Mouse (Mus musculus) c-Kit-positive CD71-negative TER-119-negative erythroid progenitor cells, embryonic 14.5 days (primary cell): ENCODE results near the gene Olfr1495.
"Not testable (repeated sequence)": the region's sequence is repeated elsewhere in the genome, so short reads cannot be mapped to it uniquely, and the experiment has no call there.

ENCODE experiments used
- DNase-seq: peaks from one replicate; pipeline ENCODE4 v3.0.0-alpha.2; 2013; ENCODE audit warnings: low read depth

Gene Olfr1495

GRCm38 (mm10) chr19:13764306-13764705 is at the start of gene Olfr1495:
TSS of gene Olfr1495 (plus strand) at chr19:13764606.
- DNase-seq: no peak

- no peak for DNase-seq
These were observed 41.4 kb upstream of the Olfr1495 start, which contains the start of gene Olfr1493-ps1 for GRCm38 (mm10) chr19:13722978-13723377. TSS of gene Olfr1493-ps1 (plus strand) at chr19:13723278.

DNA sequence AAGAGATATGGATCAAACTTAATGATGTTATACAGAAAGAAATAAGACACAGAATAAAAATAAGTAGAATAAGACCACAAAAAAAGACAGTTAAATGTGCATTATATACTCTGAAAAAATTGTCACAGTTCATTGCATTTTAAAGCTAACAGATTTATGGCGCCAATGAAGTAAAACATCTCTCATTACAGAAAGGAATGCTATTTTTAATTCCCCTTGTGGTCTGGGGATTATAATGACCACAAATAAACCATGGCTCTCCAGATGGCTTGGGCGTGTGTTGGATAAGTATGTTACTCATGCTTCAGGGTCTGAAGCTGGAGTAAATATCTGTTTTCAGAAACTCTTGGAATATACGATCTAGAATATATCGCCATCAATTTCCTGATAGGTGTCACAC is 25.0 kb upstream of the Olfr1495 start, which contains the start of gene Olfr1494:
Gene Olfr1494 (plus strand): TSS at position 301 of the 400 bp plus-strand sequence.
- DNase-seq: no peak

GRCm38 (mm10) chr19:13749366-13749765 is 15.0 kb upstream of the Olfr1495 start:
- DNase-seq: no peak

GRCm38 (mm10) chr19:13768565-13769276 is 4.3 kb downstream of the Olfr1495 start:
- no peak for DNase-seq

DNA sequence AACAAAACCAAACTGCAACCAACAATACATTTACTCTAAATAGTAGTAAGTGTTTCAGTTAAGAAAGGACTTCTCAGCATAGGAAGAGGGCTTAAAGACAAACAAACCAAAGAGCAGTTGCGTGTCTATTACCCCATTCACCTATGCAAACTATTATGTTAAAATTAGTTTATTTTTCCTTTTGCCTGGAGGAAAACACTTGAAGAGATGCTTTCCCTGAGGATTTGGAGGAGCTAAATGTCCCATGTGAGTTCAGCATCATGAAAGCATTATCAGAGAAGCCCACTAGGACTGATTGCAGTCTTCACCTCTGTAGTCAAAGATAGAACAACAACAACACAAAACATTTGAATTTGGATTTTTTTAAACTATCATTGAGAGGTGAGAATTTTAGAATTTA is 13.2 kb downstream of the Olfr1495 start, which contains the start of gene Olfr1496:
Gene Olfr1496 (plus strand): TSS at position 301 of the 400 bp plus-strand sequence.
- DNase-seq: no peak

GRCm38 (mm10) chr19:13798102-13798501 is 33.7 kb downstream of the Olfr1495 start, which contains the start of gene Olfr1497:
TSS of gene Olfr1497 (minus strand) at chr19:13798202.
- DNase-seq: no peak

DNA sequence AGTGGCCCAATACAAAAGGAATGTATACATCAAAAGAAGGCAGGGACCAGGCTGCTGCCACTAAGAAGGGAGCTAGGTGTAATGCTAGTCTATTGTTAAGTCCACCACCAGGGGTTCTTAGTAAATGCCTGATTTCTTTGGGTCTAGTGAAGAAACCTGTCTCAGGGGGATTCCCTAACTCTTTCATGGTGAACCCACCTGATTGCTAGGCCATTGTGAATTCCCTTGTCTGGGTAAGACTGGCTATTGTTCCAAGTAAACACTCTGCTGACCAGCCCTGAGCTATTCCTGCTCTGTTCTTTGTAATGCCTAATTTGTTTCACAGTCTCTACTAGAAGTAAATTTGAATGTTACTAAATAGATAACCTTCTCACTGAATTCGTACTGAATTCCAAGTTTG is 41.1 kb downstream of the Olfr1495 start:
- not testable (repeated sequence) for DNase-seq

DNA sequence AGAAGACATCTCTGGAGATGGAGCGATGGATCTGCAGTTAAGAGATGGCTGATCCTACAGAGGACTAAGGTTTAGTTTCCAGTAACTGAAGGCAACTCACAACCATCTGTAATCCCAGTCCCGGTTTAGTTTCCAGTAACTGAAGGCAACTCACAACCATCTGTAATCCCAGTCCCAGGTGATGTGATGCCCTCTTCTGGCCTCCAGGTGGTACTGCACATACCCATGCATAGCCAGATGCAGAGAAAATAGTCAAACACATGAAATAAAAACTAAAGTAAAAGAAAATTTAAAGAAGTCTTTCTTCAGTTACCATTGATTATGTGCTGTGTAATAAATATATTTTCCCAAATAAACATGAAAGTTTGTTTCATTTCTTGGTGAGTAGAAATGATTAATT is 48.4 kb downstream of the Olfr1495 start:
- DNase-seq: no peak

DNA sequence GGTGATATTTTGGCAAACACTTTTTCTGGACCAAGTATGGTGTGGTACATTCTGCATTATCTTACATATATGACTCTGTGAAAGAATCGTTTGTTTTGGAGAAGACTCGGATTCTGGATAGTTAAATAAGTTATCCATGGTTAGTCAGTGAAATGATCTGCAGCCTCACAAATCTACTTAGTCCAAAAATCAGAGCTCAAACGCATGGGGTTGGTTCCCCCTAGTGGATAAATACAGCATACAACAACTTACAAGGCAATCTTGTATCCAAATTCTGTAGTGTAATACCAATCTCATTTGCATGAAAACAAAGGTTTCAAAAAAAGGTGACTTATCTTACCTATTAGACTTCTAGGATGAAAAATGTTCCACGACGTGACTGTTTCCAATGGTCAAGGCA is 54.4 kb downstream of the Olfr1495 start:
- peak; percentile 4 for DNase-seq

DNA sequence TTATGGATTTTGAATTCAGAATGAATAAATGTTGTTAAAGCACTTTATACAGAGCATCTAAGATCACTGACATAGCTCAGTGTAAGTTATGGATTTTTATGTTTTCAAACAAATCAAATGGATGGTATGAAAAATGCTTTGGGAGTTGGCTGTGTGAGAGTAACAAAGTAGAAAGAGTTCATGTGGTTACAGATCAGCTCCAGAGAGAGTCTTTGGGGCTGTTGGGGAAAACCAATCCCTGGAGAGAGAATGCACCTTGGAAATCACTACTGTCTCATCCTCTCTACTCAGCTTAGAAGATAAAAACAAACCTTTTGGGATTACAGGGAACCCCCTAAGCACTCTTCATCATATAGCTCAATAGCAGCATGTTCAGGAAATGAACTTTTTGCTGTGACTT is 54.9 kb downstream of the Olfr1495 start, which contains the start of gene Olfr1499:
Gene Olfr1499 (minus strand): TSS at position 101 of the 400 bp plus-strand sequence.
- DNase-seq: no peak
